Mouse (Mus musculus): ENCODE results near the gene Gm8369.
"Not testable (repeated sequence)": the region's sequence is repeated elsewhere in the genome, so short reads cannot be mapped to it uniquely, and the experiment has no call there.

Gene Gm8369

GRCm38 (mm10) chr19:11485746-11486145, at the start of gene Gm8369:
Gene Gm8369, plus strand, starts transcription at chr19:11485938.
- no peak for DNase-seq

DNA sequence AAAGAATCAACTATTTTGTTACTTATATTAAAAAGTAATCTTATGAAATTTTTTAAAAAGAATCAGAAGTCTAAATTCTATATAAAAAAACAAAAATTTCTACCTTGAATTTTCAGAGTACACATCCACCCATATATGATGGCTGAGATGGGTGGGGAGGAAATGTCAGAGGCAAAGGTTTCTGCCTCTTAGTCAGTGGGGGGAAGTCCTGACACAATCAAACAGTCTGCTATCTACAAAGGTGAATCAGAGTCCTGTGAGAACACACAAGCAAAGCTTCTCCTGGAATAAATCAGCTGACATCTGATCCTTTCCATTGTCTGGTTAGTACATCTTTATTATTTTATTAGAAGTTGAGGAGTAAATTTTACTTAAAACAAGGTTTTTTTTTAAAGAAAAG, 42.4 kb upstream of the Gm8369 start, which contains the start of gene Ms4a4b:
TSS of gene Ms4a4b (plus strand) at position 216 of the 400 bp plus-strand sequence.
- no peak for DNase-seq

GRCm38 (mm10) chr19:11443964-11444363, 41.8 kb upstream of the Gm8369 start:
- no peak for DNase-seq

DNA sequence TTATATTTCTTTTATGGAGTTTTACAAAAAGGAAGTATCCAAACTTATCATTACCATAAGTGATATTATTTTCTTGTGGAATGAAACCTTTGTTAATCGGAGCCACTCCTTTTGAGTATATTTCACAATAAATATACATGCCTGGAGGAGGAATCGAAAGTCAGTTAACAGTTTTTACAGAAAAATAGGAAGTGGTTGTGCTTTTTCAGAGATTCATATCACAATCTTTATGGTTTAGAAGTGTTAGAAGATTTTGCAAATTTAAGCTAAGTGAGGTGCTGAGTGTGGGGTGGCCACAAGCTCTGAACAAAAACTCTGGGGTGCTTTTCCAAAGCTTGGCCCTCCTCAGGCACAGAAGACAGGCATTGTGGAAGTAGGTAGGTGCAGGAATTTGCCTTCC, 38.5 kb upstream of the Gm8369 start:
- DNase-seq = no peak

- not testable (repeated sequence) for DNase-seq
Measured at GRCm38 (mm10) chr19:11459041-11459440, 26.7 kb upstream of the Gm8369 start.

- not testable (repeated sequence) for DNase-seq
Measured at GRCm38 (mm10) chr19:11464795-11465194, 20.9 kb upstream of the Gm8369 start.

- no peak for DNase-seq
Measured at GRCm38 (mm10) chr19:11466471-11466870, 19.3 kb upstream of the Gm8369 start.

- DNase-seq = not testable (repeated sequence)
Measured at GRCm38 (mm10) chr19:11468361-11468760, 17.4 kb upstream of the Gm8369 start.

DNA sequence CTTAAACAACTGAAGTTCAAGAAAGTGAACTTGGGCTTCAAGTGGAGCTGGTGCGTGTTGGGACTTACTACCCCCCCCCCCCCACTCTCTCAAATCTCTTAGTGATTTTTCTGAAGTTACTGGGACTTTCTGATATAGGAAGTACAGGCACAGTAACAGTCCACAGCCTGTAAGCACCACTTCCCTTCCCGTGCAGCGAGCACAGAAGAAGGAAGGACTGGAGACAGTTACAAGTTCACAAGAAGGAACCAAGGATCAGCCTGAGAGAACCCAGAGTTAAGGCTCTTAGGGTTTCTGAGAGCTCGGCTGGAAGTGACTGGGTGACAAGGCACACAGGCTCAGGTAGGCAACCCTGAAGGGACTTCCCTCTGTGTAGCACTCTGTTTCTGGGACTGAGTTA, 16.5 kb upstream of the Gm8369 start, which contains the start of gene Ms4a6c:
TSS of gene Ms4a6c (plus strand) at position 152 of the 400 bp plus-strand sequence.
- DNase-seq = not testable (repeated sequence)

GRCm38 (mm10) chr19:11479714-11480113, 6.0 kb upstream of the Gm8369 start:
- no peak for DNase-seq

DNA sequence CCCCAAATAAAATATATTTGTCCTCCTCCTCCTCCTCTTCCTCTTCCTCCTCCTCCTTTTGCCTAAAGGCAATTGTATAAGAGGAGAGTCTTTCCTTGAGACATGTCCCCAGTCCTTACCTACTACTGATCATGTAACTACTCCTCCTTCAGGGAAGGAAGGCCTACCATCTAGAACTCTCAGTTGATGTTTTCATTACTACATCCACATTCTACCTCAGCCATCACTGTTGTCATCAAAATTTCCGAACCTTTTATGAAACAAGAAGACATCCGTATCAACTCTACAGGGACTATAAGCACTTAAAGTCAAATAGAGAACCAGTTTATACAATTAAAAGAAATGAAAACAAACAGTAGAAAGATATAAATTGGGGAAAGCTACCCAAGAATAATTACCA, 3.1 kb upstream of the Gm8369 start:
- DNase-seq = no peak

DNA sequence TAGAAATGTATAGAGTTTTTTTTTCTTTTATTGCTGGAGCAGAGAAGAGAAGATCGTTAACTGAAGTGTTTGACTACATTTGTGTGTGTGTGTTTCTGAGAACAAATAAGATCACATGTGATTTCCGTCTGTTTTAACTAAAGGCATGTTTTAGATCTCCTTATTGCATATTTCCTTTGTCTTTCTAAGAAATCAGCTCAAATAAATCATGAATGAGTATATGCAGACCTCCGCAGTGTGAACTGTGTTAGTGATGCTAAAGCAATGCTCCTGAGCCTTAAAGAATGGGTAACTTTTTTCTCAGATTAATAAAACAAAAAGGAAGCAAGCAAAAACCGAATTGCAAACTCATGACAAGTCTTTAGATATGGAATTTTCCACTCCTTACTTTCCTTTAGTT, 1.8 kb upstream of the Gm8369 start:
- no peak for DNase-seq

GRCm38 (mm10) chr19:11484388-11484787, 1.4 kb upstream of the Gm8369 start:
- DNase-seq = no peak

DNA sequence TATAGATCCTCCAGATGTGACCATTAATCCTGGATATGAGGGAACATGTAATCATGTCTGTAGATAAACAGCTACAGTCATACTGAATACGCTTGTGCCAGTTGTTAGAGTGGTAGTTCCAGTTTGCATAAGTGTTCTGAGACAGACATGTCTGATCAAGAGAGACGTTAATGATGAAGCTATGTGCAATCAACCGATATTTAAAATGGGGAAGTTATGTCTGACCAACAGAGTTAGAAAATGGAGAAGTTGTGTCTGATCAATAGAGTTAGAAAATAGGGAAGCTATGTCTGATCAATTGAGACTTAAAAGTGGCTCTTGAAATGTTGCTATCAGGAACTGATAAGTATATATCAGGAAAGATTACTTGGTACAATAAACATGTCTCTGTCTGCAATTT, 472 bp upstream of the Gm8369 start:
- no peak for DNase-seq

- DNase-seq = no peak
Measured at GRCm38 (mm10) chr19:11486599-11486998, 861 bp downstream of the Gm8369 start.

- DNase-seq = no peak
Measured at GRCm38 (mm10) chr19:11491406-11492189, 5.9 kb downstream of the Gm8369 start.

GRCm38 (mm10) chr19:11492671-11493070, 6.9 kb downstream of the Gm8369 start:
- no peak for DNase-seq

DNA sequence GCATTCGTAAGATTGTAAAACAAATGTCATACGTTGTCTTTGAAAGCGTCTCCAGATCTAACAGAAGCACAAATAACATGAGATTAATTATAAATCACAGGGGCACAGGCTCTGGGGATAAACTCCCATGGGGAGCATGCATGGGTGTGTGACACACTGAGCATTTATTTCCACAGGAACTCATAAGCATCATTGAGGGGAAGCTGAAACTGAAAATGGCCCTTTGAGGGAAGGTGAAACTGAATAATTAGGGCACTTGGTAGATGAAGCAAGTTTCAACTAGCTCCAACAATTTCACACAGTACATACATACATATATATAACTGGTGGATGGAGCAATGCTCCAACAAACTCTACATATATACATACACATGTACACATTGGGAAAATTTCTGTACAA, 8.8 kb downstream of the Gm8369 start:
- DNase-seq = no peak

DNA sequence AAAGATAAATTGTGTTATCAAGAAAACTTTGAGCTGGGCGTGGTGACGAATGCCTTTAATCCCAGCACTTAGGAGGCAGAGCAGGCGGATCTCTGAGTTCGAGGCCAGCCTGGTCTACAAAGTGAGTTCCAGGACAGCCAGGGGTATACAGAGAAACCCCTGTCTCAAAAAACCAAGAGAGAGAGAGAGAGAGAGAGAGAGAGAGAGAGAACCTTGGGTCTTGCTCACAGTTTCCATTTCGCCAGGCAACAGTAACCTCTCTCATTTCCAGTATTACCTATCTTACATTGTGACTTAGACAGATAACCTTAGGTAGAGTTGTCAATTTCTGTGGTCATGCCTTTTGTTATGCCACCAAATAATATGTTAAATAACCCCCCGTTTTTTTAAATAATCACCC, 10.6 kb downstream of the Gm8369 start:
- DNase-seq = no peak

DNA sequence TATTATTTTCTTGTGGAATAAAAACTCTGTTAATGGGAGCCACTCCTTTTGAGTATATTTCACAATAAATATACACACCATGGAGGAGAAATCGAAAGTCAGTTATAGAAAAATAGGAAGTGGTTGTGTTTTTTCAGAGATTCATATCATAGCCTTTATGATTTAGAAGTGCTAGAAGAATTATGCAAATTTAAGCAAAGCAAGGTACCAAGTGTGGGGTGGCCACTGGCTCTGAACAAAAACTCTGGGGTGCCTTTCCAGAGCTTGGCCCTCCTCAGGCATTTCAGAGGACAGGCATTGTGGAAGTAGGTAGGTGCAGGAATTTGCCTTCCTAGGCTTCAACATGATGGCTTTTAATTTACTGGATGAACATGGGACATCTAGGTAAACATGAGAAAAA, 11.6 kb downstream of the Gm8369 start:
- not testable (repeated sequence) for DNase-seq

GRCm38 (mm10) chr19:11500796-11501195, 15.1 kb downstream of the Gm8369 start:
- no peak for DNase-seq

- DNase-seq = no peak
Measured at GRCm38 (mm10) chr19:11501326-11501725, 15.6 kb downstream of the Gm8369 start.

GRCm38 (mm10) chr19:11504857-11505256, 19.1 kb downstream of the Gm8369 start:
- no peak for DNase-seq

GRCm38 (mm10) chr19:11513458-11513857, 27.7 kb downstream of the Gm8369 start:
- DNase-seq = no peak

GRCm38 (mm10) chr19:11516246-11516645, 30.5 kb downstream of the Gm8369 start, which contains the start of gene Ms4a6b:
Gene Ms4a6b, plus strand, starts transcription at chr19:11516512.
- DNase-seq = no peak
